10 mouse cellular contexts compared by ENCODE assay signal in the genomic region with DNA sequence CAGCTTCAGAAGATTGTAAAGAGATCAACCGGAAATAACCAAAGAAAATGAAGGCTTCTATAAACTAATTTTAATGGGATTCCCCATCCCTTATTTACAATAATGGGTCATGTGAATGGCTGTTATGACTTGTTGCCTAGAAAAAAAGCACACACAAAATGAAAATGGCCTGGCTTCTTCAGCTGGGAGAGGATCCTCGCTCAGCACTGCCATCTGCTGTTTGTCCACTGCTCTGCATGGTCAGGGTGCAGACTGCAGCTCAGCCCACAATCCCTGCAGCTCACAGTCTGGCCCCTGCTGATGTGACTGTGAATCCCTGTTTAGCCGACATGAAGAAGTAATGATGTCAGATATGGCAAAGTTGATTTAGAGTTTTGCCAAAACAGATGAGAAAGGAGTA. TPM values are rescaled to one million over a fixed set of nuclear protein-coding genes. Genes with fewer than 3 reads are reported as not detected.
DNase-seq lines count a peak whose midpoint lies in the region; ATAC-seq and TF ChIP-seq lines count a peak whose summit lies in the region.
"Had no signal": no experiment of that assay in that cellular context is flagged by ENCODE, and none has a peak within 500 bp of the region (broad histone marks: within the 10 kb centered on the region; RNA-seq: fewer than 3 reads in every experiment).

No protein-coding gene starts in this region.

- H3K27ac ChIP-seq in kidney, adult 2 months (ENCODE audit: insufficient read depth, low read depth, low read length): no peak overlapping the region
- H3K27ac ChIP-seq in kidney, embryonic 14.5 days (ENCODE audit: low read depth, low read length): no peak overlapping the region
- no peak overlapping the region for H3K27ac ChIP-seq in forebrain, postnatal 0 days (ENCODE audit: low read depth, low read length)
- H3K27ac ChIP-seq in limb, embryonic 11.5 days (replicated peaks; ENCODE audit: low read depth, low read length): no peak overlapping the region
- H3K27ac ChIP-seq: embryonic facial prominence, embryonic 12.5 days had no signal

- H3K36me3 ChIP-seq in kidney, adult 2 months (ENCODE audit: control insufficient read depth, insufficient read depth, low read length): no peaks in the 10 kb centered on the region
- no peaks in the 10 kb centered on the region for H3K36me3 ChIP-seq in kidney, embryonic 14.5 days (ENCODE audit: control insufficient read depth, insufficient read depth, low read length)
- no peaks in the 10 kb centered on the region for H3K36me3 ChIP-seq in forebrain, postnatal 0 days (ENCODE audit: insufficient read depth)
- H3K36me3 ChIP-seq in limb, embryonic 11.5 days (ENCODE audit: control insufficient read depth, insufficient read depth, low read length): no peaks in the 10 kb centered on the region
- H3K36me3 ChIP-seq: embryonic facial prominence, embryonic 12.5 days had no signal

- H3K27me3 ChIP-seq in kidney, adult 2 months (replicated peaks; ENCODE audit: control insufficient read depth, insufficient read depth, low read length): no peaks in the 10 kb centered on the region
- no peaks in the 10 kb centered on the region for H3K27me3 ChIP-seq in kidney, embryonic 14.5 days (ENCODE audit: control insufficient read depth, insufficient read depth, low read length)
- no peaks in the 10 kb centered on the region for H3K27me3 ChIP-seq in forebrain, postnatal 0 days (ENCODE audit: insufficient read depth, low read length)
- no peaks in the 10 kb centered on the region for H3K27me3 ChIP-seq in limb, embryonic 11.5 days (ENCODE audit: control insufficient read depth, insufficient read depth, low read length)
- H3K27me3 ChIP-seq: embryonic facial prominence, embryonic 12.5 days had no signal

- TF ChIP-seq POLR2A in kidney, adult 2 months (IDR thresholded peaks at IDR 0.05; ENCODE audit: low read depth, low read length): no peak

- H3K4me2 ChIP-seq in kidney, embryonic 14.5 days (replicated peaks; ENCODE audit: low read depth, low read length): no peak overlapping the region
- no peak overlapping the region for H3K4me2 ChIP-seq in forebrain, postnatal 0 days (ENCODE audit: low read depth)
- no peak overlapping the region for H3K4me2 ChIP-seq in limb, embryonic 11.5 days (ENCODE audit: low read depth, severe bottlenecking)
- H3K4me2 ChIP-seq: embryonic facial prominence, embryonic 12.5 days had no signal

- no peaks in the 10 kb centered on the region for H3K4me1 ChIP-seq in kidney, adult 2 months (ENCODE audit: control insufficient read depth, insufficient read depth, low read length)
- peaks cover 3% of the 10 kb centered on the region; the same call in 1 of the 2 replicates for H3K4me1 ChIP-seq in kidney, embryonic 14.5 days (ENCODE audit: control insufficient read depth, insufficient read depth, low read length)
- no peaks in the 10 kb centered on the region for H3K4me1 ChIP-seq in forebrain, postnatal 0 days (ENCODE audit: insufficient read depth)
- no peaks in the 10 kb centered on the region for H3K4me1 ChIP-seq in limb, embryonic 11.5 days (ENCODE audit: control insufficient read depth, insufficient read depth, low read length)

- 35% methylated on average over 3 of the region's 3 CpGs for WGBS in kidney, adult 2 months
- 44% methylated on average over 3 of the region's 3 CpGs for WGBS in kidney, embryonic 14.5 days
- 35% methylated on average over 3 of the region's 3 CpGs for WGBS in forebrain, postnatal 0 days
- WGBS in limb, embryonic 11.5 days: 43% methylated on average over 3 of the region's 3 CpGs

- peak; percentile 96 for TF ChIP-seq CTCF in kidney, adult 2 months (conservative IDR thresholded peaks at IDR 0.05; ENCODE audit: insufficient read depth, insufficient read length, low read depth, low read length)
- peak; percentile 91 for TF ChIP-seq CTCF in forebrain, postnatal 0 days (IDR thresholded peaks at IDR 0.05; ENCODE audit: low read depth)

- ATAC-seq in kidney, embryonic 14.5 days (ENCODE audit: low FRiP score, low TSS enrichment): no peak
- peak; percentile 76 for ATAC-seq in forebrain, postnatal 0 days
- ATAC-seq in limb, embryonic 11.5 days (ENCODE audit: insufficient number of reproducible peaks, low FRiP score, low TSS enrichment, low read depth): no peak
- ATAC-seq in neutrophil, adult 5-6 weeks (ENCODE audit: extremely low read depth, insufficient number of reproducible peaks, low FRiP score, poor library complexity, severe bottlenecking): peak; percentile 69

- H3K4me3 ChIP-seq in kidney, adult 2 months (ENCODE audit: insufficient read depth, low read depth, low read length): no peak overlapping the region
- no peak overlapping the region for H3K4me3 ChIP-seq in kidney, embryonic 14.5 days (ENCODE audit: low read length)
- no peak overlapping the region for H3K4me3 ChIP-seq in forebrain, postnatal 0 days (ENCODE audit: low read depth, low read length)
- no peak overlapping the region for H3K4me3 ChIP-seq in limb, embryonic 11.5 days (ENCODE audit: low read depth, low read length)
- H3K4me3 ChIP-seq: embryonic facial prominence, embryonic 12.5 days; myocyte had no signal

- peak; percentile 70 for DNase-seq in kidney, adult 2 months
- DNase-seq in c-Kit-positive CD71-negative TER-119-negative erythroid progenitor cells, embryonic 14.5 days (ENCODE audit: low read depth): peak; percentile 58
- peak; percentile 81 for DNase-seq in forebrain, postnatal 0 days
- DNase-seq in induced T-regulatory cell, adult 2 months (ENCODE audit: low read depth): peak; percentile 85
- peak; percentile 87 for DNase-seq in limb, embryonic 11.5 days (ENCODE audit: low spot score)
- DNase-seq in thymus, postnatal 0 days (ENCODE audit: low spot score): peak; percentile 73

- H3K9ac ChIP-seq in kidney, embryonic 14.5 days (ENCODE audit: low read depth, low read length): no peak overlapping the region
- no peak overlapping the region for H3K9ac ChIP-seq in forebrain, postnatal 0 days
- H3K9ac ChIP-seq in limb, embryonic 11.5 days (ENCODE audit: low read length): no peak overlapping the region
- H3K9ac ChIP-seq: embryonic facial prominence, embryonic 12.5 days had no signal

- no peaks in the 10 kb centered on the region for H3K9me3 ChIP-seq in kidney, embryonic 14.5 days (ENCODE audit: control insufficient read depth, low read length)
- no peaks in the 10 kb centered on the region for H3K9me3 ChIP-seq in forebrain, postnatal 0 days (ENCODE audit: low read length)
- no peaks in the 10 kb centered on the region for H3K9me3 ChIP-seq in limb, embryonic 11.5 days (ENCODE audit: control insufficient read depth, low read length)
- H3K9me3 ChIP-seq: embryonic facial prominence, embryonic 12.5 days had no signal

RNA-seq across cellular contexts. Expression of gene H2-Eb1, which starts 7.7 kb away (rescaled TPM):
- polyA plus RNA-seq in kidney, adult 2 months (2012; rRNA removed): 128 and 174 TPM in 2 replicates
- polyA plus RNA-seq in kidney, embryonic 14.5 days (2014; fragmentation: Nextera tagmentation; extraction: Ambion mirVana): 5.9 and 7.1 TPM in 2 replicates
- total RNA-seq in forebrain, postnatal 0 days (2014; rRNA removed): 1.5 and 2.1 TPM in 2 replicates
- 2.5 and 2.7 TPM in 2 replicates for polyA plus RNA-seq in forebrain, postnatal 0 days (2015; fragmentation: Nextera tagmentation; extraction: Ambion mirVana)
- 1.1 and 2.1 TPM in 2 replicates for polyA plus RNA-seq in limb, embryonic 11.5 days (2014; fragmentation: Nextera tagmentation; extraction: Ambion mirVana)
- 2,076 and 2,332 TPM in 2 replicates for total RNA-seq in neutrophil, adult 5-6 weeks (2017)
- polyA plus RNA-seq in thymus, postnatal 0 days (2015; fragmentation: Nextera tagmentation; extraction: Ambion mirVana): 574 and 589 TPM in 2 replicates
- polyA plus RNA-seq: myocyte had no signal

RNA-seq across cellular contexts. Expression of gene H2-Eb2, which starts 12.1 kb away (rescaled TPM):
- 0.04 and 0.78 TPM in 2 replicates for polyA plus RNA-seq in kidney, adult 2 months (2012; rRNA removed)
- 0.09 TPM in 1 of 2 replicates, not detected in the other for polyA plus RNA-seq in kidney, embryonic 14.5 days (2014; fragmentation: Nextera tagmentation; extraction: Ambion mirVana)
- 0.15 TPM in 1 of 2 replicates, not detected in the other for total RNA-seq in forebrain, postnatal 0 days (2014; rRNA removed)
- polyA plus RNA-seq in forebrain, postnatal 0 days (2015; fragmentation: Nextera tagmentation; extraction: Ambion mirVana): 0.04 TPM in 1 of 2 replicates, not detected in the other
- polyA plus RNA-seq in limb, embryonic 11.5 days (2014; fragmentation: Nextera tagmentation; extraction: Ambion mirVana): 0.07 and 0.10 TPM in 2 replicates
- total RNA-seq in neutrophil, adult 5-6 weeks (2017): 52.6 and 54.0 TPM in 2 replicates
- 2.3 and 3.1 TPM in 2 replicates for polyA plus RNA-seq in thymus, postnatal 0 days (2015; fragmentation: Nextera tagmentation; extraction: Ambion mirVana)
- polyA plus RNA-seq: embryonic facial prominence, embryonic 12.5 days; myocyte had no signal

RNA-seq across cellular contexts. Expression of gene H2-Aa, which starts 25.8 kb away (rescaled TPM):
- 192 and 298 TPM in 2 replicates for polyA plus RNA-seq in kidney, adult 2 months (2012; rRNA removed)
- polyA plus RNA-seq in kidney, embryonic 14.5 days (2014; fragmentation: Nextera tagmentation; extraction: Ambion mirVana): 2.7 TPM in 2 replicates
- total RNA-seq in forebrain, postnatal 0 days (2014; rRNA removed): 0.14 and 0.85 TPM in 2 replicates
- 0.59 and 0.73 TPM in 2 replicates for polyA plus RNA-seq in forebrain, postnatal 0 days (2015; fragmentation: Nextera tagmentation; extraction: Ambion mirVana)
- polyA plus RNA-seq in limb, embryonic 11.5 days (2014; fragmentation: Nextera tagmentation; extraction: Ambion mirVana): not detected in 2 replicates
- 2,237 and 2,269 TPM in 2 replicates for total RNA-seq in neutrophil, adult 5-6 weeks (2017)
- polyA plus RNA-seq in thymus, postnatal 0 days (2015; fragmentation: Nextera tagmentation; extraction: Ambion mirVana): 991 and 995 TPM in 2 replicates
- polyA plus RNA-seq: myocyte had no signal

RNA-seq across cellular contexts. Expression of gene Btnl2, which starts 41.2 kb away (rescaled TPM):
- polyA plus RNA-seq in kidney, adult 2 months (2012; rRNA removed): 0.03 and 0.11 TPM in 2 replicates
- polyA plus RNA-seq in kidney, embryonic 14.5 days (2014; fragmentation: Nextera tagmentation; extraction: Ambion mirVana): 0.14 TPM in 1 of 2 replicates, not detected in the other
- total RNA-seq in forebrain, postnatal 0 days (2014; rRNA removed): not detected in 2 replicates
- polyA plus RNA-seq in forebrain, postnatal 0 days (2015; fragmentation: Nextera tagmentation; extraction: Ambion mirVana): not detected in 2 replicates
- polyA plus RNA-seq in limb, embryonic 11.5 days (2014; fragmentation: Nextera tagmentation; extraction: Ambion mirVana): not detected in 2 replicates
- 10.9 and 11.9 TPM in 2 replicates for total RNA-seq in neutrophil, adult 5-6 weeks (2017)
- 0.22 and 0.27 TPM in 2 replicates for polyA plus RNA-seq in thymus, postnatal 0 days (2015; fragmentation: Nextera tagmentation; extraction: Ambion mirVana)
- polyA plus RNA-seq: embryonic facial prominence, embryonic 12.5 days; myocyte had no signal

RNA-seq across cellular contexts. Expression of gene H2-Ab1, which starts 55.9 kb away (rescaled TPM):
- 419 and 490 TPM in 2 replicates for polyA plus RNA-seq in kidney, adult 2 months (2012; rRNA removed)
- polyA plus RNA-seq in kidney, embryonic 14.5 days (2014; fragmentation: Nextera tagmentation; extraction: Ambion mirVana): 21.7 and 22.9 TPM in 2 replicates
- total RNA-seq in forebrain, postnatal 0 days (2014; rRNA removed): 0.38 and 2.0 TPM in 2 replicates
- 1.8 and 2.1 TPM in 2 replicates for polyA plus RNA-seq in forebrain, postnatal 0 days (2015; fragmentation: Nextera tagmentation; extraction: Ambion mirVana)
- 3.7 and 4.5 TPM in 2 replicates for polyA plus RNA-seq in limb, embryonic 11.5 days (2014; fragmentation: Nextera tagmentation; extraction: Ambion mirVana)
- 2,894 and 2,999 TPM in 2 replicates for total RNA-seq in neutrophil, adult 5-6 weeks (2017)
- polyA plus RNA-seq in thymus, postnatal 0 days (2015; fragmentation: Nextera tagmentation; extraction: Ambion mirVana): 1,510 and 1,544 TPM in 2 replicates
- polyA plus RNA-seq: myocyte had no signal

Comparison
In these comparisons a context has a peak if more than half of its experiments do, and no peak if none do; other contexts are left out.
1. RNA of gene H2-Eb1, which starts 7.7 kb away (polyA plus RNA-seq): 574 to 589 TPM in thymus, postnatal 0 days and 128 to 174 TPM in kidney, adult 2 months; 5.9 to 7.1 TPM in kidney, embryonic 14.5 days, 2.5 to 2.7 TPM in forebrain, postnatal 0 days and 1.1 to 2.1 TPM in limb, embryonic 11.5 days; every median in the first group is over 10 times any median in the second.
2. RNA of gene H2-Aa, which starts 25.8 kb away (polyA plus RNA-seq): 991 to 995 TPM in thymus, postnatal 0 days and 192 to 298 TPM in kidney, adult 2 months; 2.7 TPM in kidney, embryonic 14.5 days, 0.59 to 0.73 TPM in forebrain, postnatal 0 days and not detected in limb, embryonic 11.5 days; every median in the first group is over 10 times any median in the second.
3. ATAC-seq: peak in forebrain, postnatal 0 days (single experiment) and neutrophil, adult 5-6 weeks (single experiment); none in kidney, embryonic 14.5 days (single experiment) and limb, embryonic 11.5 days (single experiment).
4. Peak in every context shown above with its lines, with median percentiles within 50 percentile points of each other: DNase-seq.